Mouse (Mus musculus) hindbrain, embryonic 10.5 days (tissue): Measurements from ENCODE around the gene Clec2d. TPM values are rescaled to one million over a fixed set of nuclear protein-coding genes. Genes with fewer than 3 reads are reported as not detected.
"Not testable (repeated sequence)": the region's sequence is repeated elsewhere in the genome, so short reads cannot be mapped to it uniquely, and the experiment has no call there.

Source experiments
- DNase-seq: peaks from one replicate; pipeline ENCODE4 v3.0.0-alpha.2; 2017; ENCODE audit warnings: low spot score
- H3K27ac ChIP-seq: fragments of 300-500 bp; sonication (generic); 2 replicates; pipeline ENCODE4 v1.5.1; 2016; ENCODE audit warnings: mild to moderate bottlenecking, moderate library complexity
- H3K27me3 ChIP-seq: fragments of 300-500 bp; sonication (generic); 2 replicates; pipeline ENCODE4 v1.6.1; 2016; ENCODE audit warnings: mild to moderate bottlenecking; ENCODE audit not compliant: poor library complexity, insufficient read depth, severe bottlenecking
- H3K36me3 ChIP-seq: fragments of 300-500 bp; sonication (generic); 2 replicates; pipeline ENCODE4 v1.6.1; 2016; ENCODE audit warnings: mild to moderate bottlenecking, moderate library complexity
- H3K4me1 ChIP-seq: fragments of 300-500 bp; sonication (generic); replicated peaks from 2 replicates; pipeline ENCODE4 v1.6.1; 2016; ENCODE audit warnings: mild to moderate bottlenecking
- H3K4me3 ChIP-seq: fragments of 300-500 bp; sonication (generic); 2 replicates; pipeline ENCODE4 v1.5.1; 2016; ENCODE audit warnings: mild to moderate bottlenecking, moderate library complexity
- H3K9me3 ChIP-seq: fragments of 300-500 bp; sonication (generic); 2 replicates; pipeline ENCODE4 v1.6.1; 2016; ENCODE audit warnings: mild to moderate bottlenecking, moderate library complexity
- WGBS: fragments of 180-500 bp; shearing (Covaris S2); methylation state at CpG from one replicate; pipeline ENCODE4 v1.1.7; 2016; 5-methylcytosine and 5-hydroxymethylcytosine counted together
- polyA plus RNA-seq: library from polyadenylated mRNA; unstranded; fragments of >200 nt; fragmentation: Nextera tagmentation; extraction: Ambion mirVana; gene quantifications from 2 replicates; pipeline ENCODE4 v1.2.1, GENCODE M21; 2016

Gene Clec2d
- polyA plus RNA-seq, 1 experiment from 2014 or later, result not detected

- Histone ChIP-seq H3K27me3 (no peaks in the 10 kb centered on the region), H3K36me3 (no peaks in the 10 kb centered on the region), H3K4me3 (no peak overlapping the region), H3K27ac (no peak overlapping the region), H3K9me3 (no peaks in the 10 kb centered on the region), H3K4me1 (peaks cover 10% of the 10 kb centered on the region; the same call in 1 of the 2 replicates)
- 94% methylated on average over 2 of the region's 2 CpGs for WGBS
- no peak for DNase-seq
Observed at GRCm38 (mm10) chr6:129179281-129179680, 1.1 kb upstream of the Clec2d start.

GRCm38 (mm10) chr6:129179831-129180230, 584 bp upstream of the Clec2d start:
- WGBS, result 93% methylated on average over 1 of the region's 1 CpGs
- H3K4me3 ChIP-seq, H3K36me3 ChIP-seq, DNase-seq, H3K27me3 ChIP-seq, H3K27ac ChIP-seq, H3K9me3 ChIP-seq: not testable (repeated sequence)
- H3K4me1 ChIP-seq, result peaks cover 10% of the 10 kb centered on the region; the same call in 1 of the 2 replicates

- Histone ChIP-seq H3K9me3 (no peaks in the 10 kb centered on the region), H3K27me3 (no peaks in the 10 kb centered on the region)
- 12% methylated on average over 1 of the region's 1 CpGs for WGBS
Observed at GRCm38 (mm10) chr6:129181249-129181648, 834 bp downstream of the Clec2d start.

GRCm38 (mm10) chr6:129181683-129182082, 1.3 kb downstream of the Clec2d start:
- DNase-seq, result no peak
- H3K27me3 ChIP-seq, result no peaks in the 10 kb centered on the region
- H3K4me3 ChIP-seq, result no peak overlapping the region
- H3K36me3 ChIP-seq, result no peaks in the 10 kb centered on the region
- H3K27ac ChIP-seq, result no peak overlapping the region
- H3K9me3 ChIP-seq, result no peaks in the 10 kb centered on the region
- H3K4me1 ChIP-seq, result peaks cover 10% of the 10 kb centered on the region; the same call in 1 of the 2 replicates

More at GRCm38 (mm10) chr6:129181249-129181648, 834 bp downstream of the Clec2d start:
- H3K36me3 ChIP-seq, result no peaks in the 10 kb centered on the region
- peak overlapping the region; percentile 46 for H3K4me3 ChIP-seq
- peaks cover 10% of the 10 kb centered on the region; the same call in 1 of the 2 replicates for H3K4me1 ChIP-seq
- H3K27ac ChIP-seq, result peak overlapping the region; percentile 88
- DNase-seq, result no peak

DNA sequence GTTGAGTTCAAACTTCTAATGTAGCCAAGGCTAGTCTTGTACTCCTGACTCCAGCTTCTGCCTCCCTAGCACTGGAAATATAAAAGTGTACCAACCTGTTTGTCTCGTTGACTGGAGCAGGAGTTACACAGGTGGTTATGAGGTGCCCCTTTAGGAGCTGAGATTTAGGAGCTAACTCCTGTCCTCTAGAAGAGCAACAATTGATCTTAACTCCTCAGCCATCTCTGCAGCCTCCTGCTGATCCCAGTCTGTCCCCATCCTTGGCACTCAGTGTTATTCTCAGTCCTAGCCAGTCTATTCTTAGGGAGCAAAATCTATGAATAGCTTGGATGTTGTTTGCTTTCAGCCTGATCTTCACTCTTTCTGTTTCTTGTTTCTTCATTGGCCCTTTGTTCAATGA, 2.1 kb downstream of the Clec2d start:
- H3K27me3 ChIP-seq, result no peaks in the 10 kb centered on the region
- H3K4me1 ChIP-seq, result peaks cover 10% of the 10 kb centered on the region; the same call in 1 of the 2 replicates
- H3K9me3 ChIP-seq, result no peaks in the 10 kb centered on the region
- no peak for DNase-seq
- no peaks in the 10 kb centered on the region for H3K36me3 ChIP-seq
- 78% methylated on average over 1 of the region's 1 CpGs for WGBS
- no peak overlapping the region for H3K27ac ChIP-seq
- H3K4me3 ChIP-seq, result no peak overlapping the region

- not testable (repeated sequence) for H3K36me3 ChIP-seq, H3K27me3 ChIP-seq, H3K4me3 ChIP-seq, H3K27ac ChIP-seq, DNase-seq, H3K9me3 ChIP-seq
- WGBS, result 86% methylated on average over 4 of the region's 4 CpGs
- peaks cover 10% of the 10 kb centered on the region; the same call in 1 of the 2 replicates for H3K4me1 ChIP-seq
Observed at GRCm38 (mm10) chr6:129184001-129184400, 3.6 kb downstream of the Clec2d start.

- Histone ChIP-seq H3K27ac (no peak overlapping the region), H3K9me3 (no peaks in the 10 kb centered on the region), H3K36me3 (no peaks in the 10 kb centered on the region), H3K4me3 (no peak overlapping the region), H3K4me1 (peaks cover 10% of the 10 kb centered on the region; the same call in 1 of the 2 replicates), H3K27me3 (no peaks in the 10 kb centered on the region)
- DNase-seq, result no peak
- 90% methylated on average over 5 of the region's 5 CpGs for WGBS
Observed at GRCm38 (mm10) chr6:129184788-129185187, 4.4 kb downstream of the Clec2d start.

GRCm38 (mm10) chr6:129186022-129186421, 5.6 kb downstream of the Clec2d start:
- 89% methylated on average over 4 of the region's 4 CpGs for WGBS
- H3K36me3 ChIP-seq, result no peaks in the 10 kb centered on the region
- peaks cover 3% of the 10 kb centered on the region; the same call in 1 of the 2 replicates for H3K4me1 ChIP-seq
- no peak overlapping the region for H3K27ac ChIP-seq
- no peaks in the 10 kb centered on the region for H3K9me3 ChIP-seq
- no peak for DNase-seq
- H3K27me3 ChIP-seq, result no peaks in the 10 kb centered on the region
- H3K4me3 ChIP-seq, result no peak overlapping the region

- no peak overlapping the region for H3K4me3 ChIP-seq
- no peaks in the 10 kb centered on the region for H3K27me3 ChIP-seq
- H3K27ac ChIP-seq, result no peak overlapping the region
- no peaks in the 10 kb centered on the region for H3K36me3 ChIP-seq
- H3K4me1 ChIP-seq, result no peaks in the 10 kb centered on the region
- no peak for DNase-seq
- no peaks in the 10 kb centered on the region for H3K9me3 ChIP-seq
- WGBS, result 93% methylated on average over 5 of the region's 5 CpGs
Observed at GRCm38 (mm10) chr6:129186457-129187199, 6.2 kb downstream of the Clec2d start.

DNA sequence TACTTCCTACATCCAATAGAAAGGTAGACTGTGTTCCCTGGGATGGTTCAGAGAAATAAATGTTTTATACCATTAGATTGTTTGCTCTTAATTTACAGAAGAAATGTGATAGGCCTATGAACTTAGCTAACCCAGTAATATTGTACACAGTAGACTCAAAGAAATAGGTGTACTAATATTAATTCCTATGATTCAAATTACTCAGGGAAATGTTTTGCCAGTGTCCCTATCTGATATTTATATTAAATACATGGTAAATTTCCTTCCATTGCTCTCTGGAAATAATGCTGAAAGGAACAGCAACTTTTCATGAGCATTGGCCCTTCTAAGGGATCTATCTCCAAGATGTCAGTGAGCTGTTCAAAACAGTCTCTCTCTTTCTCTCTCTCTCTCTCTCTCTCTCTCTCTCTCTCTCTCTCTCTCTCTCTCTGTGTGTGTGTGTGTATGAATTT, 6.8 kb downstream of the Clec2d start:
- no peak overlapping the region for H3K27ac ChIP-seq
- no peaks in the 10 kb centered on the region for H3K9me3 ChIP-seq
- H3K4me3 ChIP-seq, result no peak overlapping the region
- no peaks in the 10 kb centered on the region for H3K36me3 ChIP-seq
- DNase-seq, result no peak
- H3K4me1 ChIP-seq, result no peaks in the 10 kb centered on the region
- no peaks in the 10 kb centered on the region for H3K27me3 ChIP-seq

DNA sequence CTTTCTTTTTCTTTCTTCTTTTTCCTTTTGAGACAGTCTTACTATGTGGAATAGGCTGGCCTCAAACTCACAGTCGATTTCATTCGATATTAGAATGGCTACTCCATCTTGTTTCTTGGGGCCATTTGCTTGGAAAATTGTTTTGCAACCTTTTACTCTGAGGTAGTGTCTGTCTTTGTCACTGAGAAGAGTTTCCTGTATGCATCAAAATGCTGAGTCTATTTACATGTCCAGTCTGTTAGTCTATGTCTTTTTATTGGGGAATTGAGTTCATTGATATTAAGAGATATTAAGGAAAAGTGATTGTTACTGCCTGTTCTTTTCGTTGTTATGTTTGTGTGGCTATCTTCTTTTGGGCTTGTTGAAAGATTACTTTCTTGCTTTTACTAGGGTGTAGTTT, 7.4 kb downstream of the Clec2d start:
- 90% methylated on average over 3 of the region's 3 CpGs for WGBS
- H3K27me3 ChIP-seq, DNase-seq, H3K36me3 ChIP-seq, H3K4me1 ChIP-seq, H3K27ac ChIP-seq, H3K4me3 ChIP-seq, H3K9me3 ChIP-seq: not testable (repeated sequence)

DNA sequence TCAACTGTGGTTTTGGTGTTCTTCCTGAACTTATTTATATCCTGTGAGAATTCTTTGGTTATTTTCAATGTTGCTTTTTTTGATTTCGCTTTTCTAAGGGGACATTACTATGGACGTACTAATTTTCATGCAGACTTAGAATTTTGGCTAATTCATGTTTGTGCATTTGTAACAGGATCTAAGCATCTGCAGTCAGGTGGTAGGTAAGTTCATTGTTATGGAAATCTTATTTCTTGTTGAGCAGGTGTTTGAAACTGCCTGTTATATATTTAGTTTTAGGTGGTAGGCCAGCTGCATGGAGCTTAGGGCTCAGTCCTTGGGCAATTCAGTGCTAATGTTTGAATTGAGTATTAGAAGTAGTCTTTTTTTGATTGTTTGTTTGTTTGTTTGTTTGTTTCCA, 13.0 kb downstream of the Clec2d start:
- 91% methylated on average over 2 of the region's 2 CpGs for WGBS
- DNase-seq, result no peak
- Histone ChIP-seq H3K9me3 (no peaks in the 10 kb centered on the region), H3K4me1 (no peaks in the 10 kb centered on the region), H3K27ac (no peak overlapping the region), H3K4me3 (no peak overlapping the region), H3K36me3 (no peaks in the 10 kb centered on the region), H3K27me3 (no peaks in the 10 kb centered on the region)

GRCm38 (mm10) chr6:129200066-129200465, 19.7 kb downstream of the Clec2d start:
- H3K4me1 ChIP-seq, H3K27me3 ChIP-seq, H3K36me3 ChIP-seq, H3K4me3 ChIP-seq, DNase-seq, H3K27ac ChIP-seq, H3K9me3 ChIP-seq: not testable (repeated sequence)
